Mouse (Mus musculus) hindbrain, postnatal 0 days (tissue): ENCODE data around the gene Btbd18. TPM values are rescaled to one million over a fixed set of nuclear protein-coding genes. Genes with fewer than 3 reads are reported as not detected.

Experiments used
- ATAC-seq: fragments of 200-750 bp; cut with Nextera tagmentation; 2 replicates; pipeline ENCODE4 v1.8.0; 2017; ENCODE audit warnings: mild to moderate bottlenecking, moderate TSS enrichment, moderate library complexity
- DNase-seq: peaks from one replicate; pipeline ENCODE4 v3.0.0-alpha.2; 2015; ENCODE audit warnings: low spot score
- H3K27ac ChIP-seq: fragments of 300-500 bp; sonication (generic); 2 replicates; pipeline ENCODE4 v1.5.1; 2014; ENCODE audit warnings: mild to moderate bottlenecking
- H3K27me3 ChIP-seq: fragments of 300-500 bp; sonication (generic); 2 replicates; pipeline ENCODE4 v1.6.1; 2014; ENCODE audit warnings: low read length, mixed read lengths; ENCODE audit not compliant: insufficient read depth
- H3K36me3 ChIP-seq: fragments of 300-500 bp; sonication (generic); 2 replicates; pipeline ENCODE4 v1.6.1; 2014; ENCODE audit warnings: low read length, mixed read lengths; ENCODE audit not compliant: insufficient read depth
- H3K4me1 ChIP-seq: fragments of 300-500 bp; sonication (generic); 2 replicates; pipeline ENCODE4 v1.6.1; 2014; ENCODE audit warnings: antibody characterized with exemption, low read length, mixed read lengths; ENCODE audit not compliant: insufficient read depth
- H3K4me2 ChIP-seq: fragments of 300-500 bp; sonication (generic); 2 replicates; pipeline ENCODE4 v1.6.1; 2014; ENCODE audit warnings: low read depth, mild to moderate bottlenecking, low read length, moderate library complexity, mixed read lengths
- H3K4me3 ChIP-seq: fragments of 300-500 bp; sonication (generic); 2 replicates; pipeline ENCODE4 v1.5.1; 2014; ENCODE audit warnings: low read length
- H3K9ac ChIP-seq: fragments of 300-500 bp; sonication (generic); replicated peaks from 2 replicates; pipeline ENCODE4 v1.6.1; 2014; ENCODE audit warnings: mild to moderate bottlenecking, low read length, moderate library complexity, mixed read lengths
- H3K9me3 ChIP-seq: fragments of 300-500 bp; sonication (generic); 2 replicates; pipeline ENCODE4 v1.6.1; 2016; ENCODE audit warnings: low read length, mixed read lengths
- CTCF ChIP-seq: IDR thresholded peaks from 2 replicates; pipeline ENCODE4 v1.5.1; 2016; ENCODE audit warnings: antibody characterized with exemption, control low read depth, low read depth
- WGBS: fragments of 180-500 bp; shearing (Covaris S2); extraction: QIAGEN DNeasy Blood & Tissue Kit; methylation state at CpG from one replicate; pipeline ENCODE4 v1.1.7; 2014; 5-methylcytosine and 5-hydroxymethylcytosine counted together
- polyA plus RNA-seq: library from polyadenylated mRNA; unstranded; fragments of >200 nt; fragmentation: Nextera tagmentation; extraction: Ambion mirVana; gene quantifications from 2 replicates; pipeline ENCODE4 v1.2.1, GENCODE M21; 2015
- total RNA-seq: library from RNA; depleted of rRNA; stranded (reverse); fragments of >200 nt; gene quantifications from 2 replicates; pipeline ENCODE4 v1.2.3, GENCODE M21; 2014

Gene Btbd18
- total and polyA plus RNA-seq, 2 experiments from 2014 or later, result 0.50 TPM; not detected in 1

DNA sequence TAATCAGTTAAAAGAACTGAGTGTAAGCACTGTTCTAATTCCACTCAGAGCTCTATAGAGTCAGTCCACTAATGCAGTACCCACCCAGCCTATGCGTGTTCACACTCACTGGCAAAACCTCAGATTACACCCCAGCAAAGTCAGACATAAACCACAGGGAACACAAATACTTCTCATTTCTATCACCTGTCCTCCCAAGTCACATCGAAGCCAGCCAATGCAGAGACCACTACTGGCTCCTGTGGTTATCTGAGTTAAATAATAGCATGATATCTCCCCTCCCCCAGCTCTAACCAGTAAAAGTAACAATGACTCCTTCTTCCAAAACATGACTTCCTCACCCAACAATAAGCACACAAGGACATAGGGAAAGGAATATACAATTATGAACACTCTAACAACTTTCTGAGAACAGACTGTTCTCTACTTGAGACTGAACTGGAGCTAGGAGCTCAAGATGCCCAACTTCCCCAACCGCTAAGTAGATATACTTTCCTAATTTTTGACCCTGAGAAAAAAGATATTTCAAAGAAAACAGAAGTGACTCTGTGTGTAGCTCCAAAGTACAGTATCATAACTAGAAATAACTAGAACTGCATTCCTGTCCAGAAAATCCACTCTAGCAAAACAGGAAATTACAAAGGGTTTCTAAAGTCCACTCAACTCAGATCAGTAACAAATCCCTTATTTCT lies 35.3 kb upstream of the Btbd18 start:
- WGBS, result 89% methylated on average over 3 of the region's 3 CpGs
- Histone ChIP-seq H3K27me3 (no peaks in the 10 kb centered on the region), H3K9me3 (no peaks in the 10 kb centered on the region), H3K27ac (no peak overlapping the region), H3K4me2 (no peak overlapping the region), H3K4me3 (no peak overlapping the region), H3K4me1 (no peaks in the 10 kb centered on the region), H3K36me3 (peaks cover 23% of the 10 kb centered on the region), H3K9ac (no peak overlapping the region)
- DNase-seq (no peak), ATAC-seq (no peak)
- TF ChIP-seq CTCF, result no peak

DNA sequence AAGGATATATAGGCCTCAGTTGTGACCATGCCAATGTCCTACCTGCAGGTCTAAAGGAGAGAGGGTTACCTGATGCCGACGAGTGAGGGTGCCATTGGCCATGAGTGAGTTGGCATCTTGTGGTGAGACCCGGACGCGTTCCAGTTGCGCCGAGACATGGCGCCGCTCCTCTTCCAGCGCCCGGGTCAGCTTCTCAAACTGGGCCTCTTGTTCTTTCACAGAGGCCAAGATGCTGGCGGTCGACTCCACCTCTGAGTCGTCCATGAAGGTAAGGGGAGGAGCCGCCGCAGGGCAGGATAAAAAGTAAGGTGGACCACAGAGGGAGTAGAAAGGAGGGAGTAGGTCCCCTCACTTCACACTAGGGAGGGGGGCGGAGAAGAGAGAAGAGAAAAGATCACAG lies 34.7 kb upstream of the Btbd18 start:
- DNase-seq, result no peak
- Histone ChIP-seq H3K9me3 (no peaks in the 10 kb centered on the region), H3K36me3 (peaks cover 23% of the 10 kb centered on the region), H3K4me3 (no peak overlapping the region), H3K4me2 (no peak overlapping the region), H3K27ac (no peak overlapping the region), H3K27me3 (no peaks in the 10 kb centered on the region), H3K4me1 (no peaks in the 10 kb centered on the region), H3K9ac (no peak overlapping the region)
- no peak for TF ChIP-seq CTCF
- no peak for ATAC-seq
- 95% methylated on average over 17 of the region's 17 CpGs for WGBS

DNA sequence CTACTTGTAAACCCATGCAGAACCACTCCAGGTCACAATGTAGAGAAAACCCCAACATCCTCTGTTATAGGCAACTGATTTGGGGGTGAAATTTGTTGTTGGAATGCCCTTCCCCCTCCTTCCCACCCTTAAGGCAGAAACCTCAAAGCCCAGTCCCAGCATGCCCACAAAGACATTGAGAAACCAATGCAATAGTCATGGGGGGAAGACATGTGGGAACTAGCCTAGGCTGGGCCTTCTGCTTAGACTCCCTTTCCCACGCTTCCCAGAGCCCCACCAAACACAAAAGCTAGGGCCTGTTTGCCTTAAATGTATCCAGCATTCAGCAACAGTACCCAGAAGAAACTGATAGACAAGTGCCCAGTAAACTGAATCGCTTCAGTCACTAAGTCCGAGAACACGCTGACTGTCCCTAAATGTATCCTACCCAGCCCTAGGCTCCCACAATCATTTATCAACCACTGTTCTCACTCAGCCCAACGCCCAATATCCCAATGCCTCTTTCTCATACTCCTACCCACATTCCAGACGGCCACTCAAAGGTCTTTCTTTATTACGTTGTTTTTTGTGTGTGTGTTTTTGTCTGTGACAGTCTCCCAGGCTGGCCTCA lies 32.4 kb upstream of the Btbd18 start:
- Histone ChIP-seq H3K27ac (no peak overlapping the region), H3K9ac (no peak overlapping the region), H3K4me3 (no peak overlapping the region), H3K9me3 (no peaks in the 10 kb centered on the region), H3K36me3 (peaks cover 7% of the 10 kb centered on the region; the same call in 1 of the 2 replicates), H3K4me1 (no peaks in the 10 kb centered on the region), H3K4me2 (no peak overlapping the region), H3K27me3 (no peaks in the 10 kb centered on the region)
- DNase-seq (no peak), ATAC-seq (no peak)
- no peak for TF ChIP-seq CTCF
- 77% methylated on average over 7 of the region's 7 CpGs for WGBS

DNA sequence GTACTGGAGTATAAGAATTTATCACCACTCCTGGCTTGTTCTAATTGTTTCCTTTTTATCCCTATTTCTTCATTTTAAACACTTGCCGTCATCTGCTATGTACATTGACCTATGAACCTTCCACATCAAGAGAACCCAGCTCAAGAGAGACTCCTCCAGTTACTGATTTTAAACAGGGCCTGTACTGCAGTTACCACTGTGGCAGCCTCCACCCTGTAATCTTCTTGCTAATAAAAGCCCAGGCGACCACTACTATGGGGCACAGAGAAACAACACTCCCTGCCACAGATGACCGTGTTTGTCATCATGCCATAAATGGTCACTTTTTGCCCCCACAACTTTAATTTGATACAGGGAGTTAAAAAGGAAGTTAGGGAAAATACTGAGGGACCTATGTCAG lies 31.8 kb upstream of the Btbd18 start:
- DNase-seq (no peak), ATAC-seq (no peak)
- 72% methylated on average over 3 of the region's 3 CpGs for WGBS
- Histone ChIP-seq H3K9ac (no peak overlapping the region), H3K4me1 (no peaks in the 10 kb centered on the region), H3K4me2 (no peak overlapping the region), H3K27me3 (no peaks in the 10 kb centered on the region), H3K9me3 (no peaks in the 10 kb centered on the region), H3K27ac (no peak overlapping the region), H3K4me3 (no peak overlapping the region), H3K36me3 (peaks cover 5% of the 10 kb centered on the region; the same call in 1 of the 2 replicates)
- no peak for TF ChIP-seq CTCF

DNA sequence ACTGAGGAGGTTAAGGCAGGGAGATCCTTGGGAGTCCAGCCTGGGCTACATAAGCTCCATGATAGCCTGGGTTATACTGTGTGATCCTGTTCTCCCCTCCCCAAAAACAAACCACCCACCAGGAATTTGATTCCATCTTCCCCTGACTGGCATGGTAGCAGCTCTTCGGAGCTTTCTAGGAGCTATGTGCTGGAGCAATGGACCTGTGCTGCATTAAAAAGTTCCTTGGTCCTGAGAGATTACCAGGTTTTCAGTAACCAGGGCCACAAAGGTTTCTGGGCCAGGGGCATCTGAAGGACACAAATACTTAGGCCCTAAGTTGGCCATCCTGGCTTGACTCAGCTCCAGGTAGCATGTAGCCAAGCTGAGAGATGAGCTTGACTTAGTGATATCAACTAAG lies 26.9 kb upstream of the Btbd18 start:
- DNase-seq (no peak), ATAC-seq (no peak)
- Histone ChIP-seq H3K27ac (no peak overlapping the region), H3K4me2 (no peak overlapping the region), H3K9me3 (no peaks in the 10 kb centered on the region), H3K9ac (no peak overlapping the region), H3K36me3 (no peaks in the 10 kb centered on the region), H3K4me3 (no peak overlapping the region), H3K27me3 (no peaks in the 10 kb centered on the region), H3K4me1 (peaks cover 28% of the 10 kb centered on the region)
- TF ChIP-seq CTCF, result no peak
- 88% methylated on average over 1 of the region's 1 CpGs for WGBS

DNA sequence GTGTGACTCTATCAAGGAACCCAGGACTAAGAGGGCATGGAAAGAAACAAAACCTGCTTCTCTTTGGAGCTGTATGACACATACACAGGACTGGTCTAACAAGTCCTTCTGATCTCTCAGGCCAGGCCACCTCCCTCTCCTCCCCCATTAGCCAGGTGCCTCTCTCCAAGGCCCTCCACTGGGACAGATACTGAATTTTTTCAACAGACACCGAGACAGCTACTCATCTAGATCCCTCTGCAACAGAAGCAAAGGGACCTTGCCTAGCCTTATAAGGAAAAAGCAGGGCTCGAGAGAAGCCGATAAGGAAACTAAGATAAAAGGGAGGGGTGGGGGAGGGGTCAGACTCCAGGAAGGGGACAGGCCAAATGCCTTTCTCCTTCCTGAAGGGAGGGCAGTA lies 25.9 kb upstream of the Btbd18 start:
- H3K4me1 ChIP-seq, result peaks cover 33% of the 10 kb centered on the region
- ATAC-seq, result no peak
- TF ChIP-seq CTCF, result no peak
- no peaks in the 10 kb centered on the region for H3K9me3 ChIP-seq
- H3K4me2 ChIP-seq, result no peak overlapping the region
- peak overlapping the region; percentile 16; the same call in 1 of the 2 replicates for H3K27ac ChIP-seq
- 18% methylated on average over 3 of the region's 3 CpGs for WGBS
- H3K27me3 ChIP-seq, result no peaks in the 10 kb centered on the region
- no peak overlapping the region for H3K4me3 ChIP-seq
- H3K9ac ChIP-seq, result no peak overlapping the region
- no peak for DNase-seq
- H3K36me3 ChIP-seq, result no peaks in the 10 kb centered on the region

DNA sequence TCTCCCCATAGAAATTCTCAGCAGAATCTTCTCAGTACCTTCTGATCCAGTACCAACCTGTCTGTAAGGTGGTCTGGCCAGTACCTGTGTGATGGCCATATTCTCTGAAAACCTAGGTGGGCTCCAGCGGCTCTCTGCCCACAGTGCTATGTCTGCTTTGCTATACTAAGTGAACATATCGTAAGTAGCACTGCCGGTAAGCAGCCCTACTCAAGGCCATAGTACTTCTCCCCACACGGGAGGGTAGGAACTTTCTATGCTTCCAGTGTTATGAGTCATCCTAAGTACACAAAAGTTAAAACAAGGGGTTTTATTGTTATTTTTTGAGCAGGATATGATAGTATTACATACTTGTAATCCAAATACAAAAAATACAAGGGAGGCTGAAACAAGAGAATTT lies 24.9 kb upstream of the Btbd18 start:
- H3K27ac ChIP-seq, result peak overlapping the region; percentile 81
- H3K9me3 ChIP-seq, result no peaks in the 10 kb centered on the region
- H3K27me3 ChIP-seq, result no peaks in the 10 kb centered on the region
- no peak overlapping the region for H3K4me3 ChIP-seq
- TF ChIP-seq CTCF, result no peak
- no peak for DNase-seq
- no peaks in the 10 kb centered on the region for H3K36me3 ChIP-seq
- no peak overlapping the region for H3K4me2 ChIP-seq
- peaks cover 33% of the 10 kb centered on the region for H3K4me1 ChIP-seq
- H3K9ac ChIP-seq, result no peak overlapping the region
- 82% methylated on average over 4 of the region's 4 CpGs for WGBS
- ATAC-seq, result no peak
